Mouse (Mus musculus) left cerebral cortex, postnatal 10 days (tissue): ENCODE data around the gene Slc39a5. TPM values are rescaled to one million over a fixed set of nuclear protein-coding genes. Genes with fewer than 3 reads are reported as not detected.

Experiments used
- DNase-seq, 2 experiments: peaks; one replicate each; pipeline ENCODE4 v3.0.0; 2021 to 2022; ENCODE audit warnings: low spot score in 2 of 2, mixed read lengths in 1 of 2; ENCODE audit errors: extremely low spot score in 1 of 2
- intact Hi-C: fragments of 180-260 bp; cut with DNase I; formaldehyde crosslinking; loops from one replicate; pipeline ENCODE4 v1.15.1; 2025
- total RNA-seq, 2 experiments: library from RNA; stranded (reverse); gene quantifications; 2 replicates each; pipeline ENCODE4 v1.2.3; 2021

The Slc39a5 gene
- under 1 TPM; 0.56 to 0.69 TPM for total RNA-seq

- no peak for DNase-seq
- intact Hi-C loops: no loop called here
These were observed at the start of gene Slc39a5 for GRCm38 (mm10) chr10:128401056-128401455. Slc39a5 (minus strand) TSS chr10:128401229.

GRCm38 (mm10) chr10:128445407-128445806 is 44.4 kb upstream of the Slc39a5 start:
- no peak for DNase-seq
- intact Hi-C loops: no loop called here

- intact Hi-C loops: no loop called here
- DNase-seq: no peak
These were observed 43.3 kb upstream of the Slc39a5 start for GRCm38 (mm10) chr10:128444354-128444753.

- intact Hi-C loops: no loop called here
- no peak for DNase-seq
These were observed 41.7 kb upstream of the Slc39a5 start for GRCm38 (mm10) chr10:128442718-128443117.

- no peak for DNase-seq
- intact Hi-C loops: no loop called here
These were observed 40.5 kb upstream of the Slc39a5 start for GRCm38 (mm10) chr10:128441324-128442119.

- DNase-seq: no peak
- intact Hi-C loops: no loop called here
These were observed 39.4 kb upstream of the Slc39a5 start for GRCm38 (mm10) chr10:128440407-128440806.

- intact Hi-C loops: no loop called here
- peak in 1 of 2 experiments; percentile 45 for DNase-seq
These were observed 37.7 kb upstream of the Slc39a5 start for GRCm38 (mm10) chr10:128438675-128439279.

- DNase-seq: no peak
- intact Hi-C loops: no loop called here
These were observed 35.3 kb upstream of the Slc39a5 start for GRCm38 (mm10) chr10:128436376-128436775.

- intact Hi-C loops: no loop called here
These were observed 34.8 kb upstream of the Slc39a5 start for GRCm38 (mm10) chr10:128435873-128436272.

GRCm38 (mm10) chr10:128435186-128435823 is 34.3 kb upstream of the Slc39a5 start:
- intact Hi-C loops: no loop called here
- DNase-seq: peak in 1 of 2 experiments; percentile 56

More at GRCm38 (mm10) chr10:128435873-128436272, 34.8 kb upstream of the Slc39a5 start:
- DNase-seq: no peak

- no peak for DNase-seq
- intact Hi-C loops: no loop called here
These were observed 33.7 kb upstream of the Slc39a5 start for GRCm38 (mm10) chr10:128434681-128435080.

GRCm38 (mm10) chr10:128433417-128433816 is 32.4 kb upstream of the Slc39a5 start:
- DNase-seq: no peak
- intact Hi-C loops: no loop called here

GRCm38 (mm10) chr10:128429454-128429853 is 28.4 kb upstream of the Slc39a5 start:
- no peak for DNase-seq
- intact Hi-C loops: no loop called here

- intact Hi-C loops: no loop called here
- DNase-seq: no peak
These were observed 28.0 kb upstream of the Slc39a5 start for GRCm38 (mm10) chr10:128429052-128429451.

- intact Hi-C loops: no loop called here
- DNase-seq: no peak
These were observed 24.2 kb upstream of the Slc39a5 start for GRCm38 (mm10) chr10:128425260-128425659.

- intact Hi-C loops: no loop called here
These were observed 23.6 kb upstream of the Slc39a5 start for GRCm38 (mm10) chr10:128424604-128425003.

GRCm38 (mm10) chr10:128422426-128422825 is 21.4 kb upstream of the Slc39a5 start:
- DNase-seq: no peak
- intact Hi-C loops: no loop called here

More at GRCm38 (mm10) chr10:128424604-128425003, 23.6 kb upstream of the Slc39a5 start:
- DNase-seq: no peak

- DNase-seq: no peak
- intact Hi-C loops: loop anchor here (5.0 kb wide), 1 partner anchor 42 kb away; the partner anchor contains the start of gene Smarcc2
These were observed 13.8 kb upstream of the Slc39a5 start for GRCm38 (mm10) chr10:128414848-128415247.

GRCm38 (mm10) chr10:128413076-128413475 is 12.0 kb upstream of the Slc39a5 start:
- no peak for DNase-seq
- intact Hi-C loops: loop anchor here (5.0 kb wide), 1 partner anchor 44 kb away; the partner anchor contains the start of gene Smarcc2
